Mouse (Mus musculus): ENCODE measurements around the gene Pkd1l3. TPM values are rescaled to one million over a fixed set of nuclear protein-coding genes. Genes with fewer than 3 reads are reported as not detected.
A peak's percentile ranks its signal among the peaks of the same experiment; 100 is the strongest.

Gene Pkd1l3
- total RNA-seq, 2 experiments from 2014 or later = 0.31 TPM; not detected in 1

GRCm38 (mm10) chr8:109692443-109693145, 78.3 kb downstream of the Pkd1l3 start:
- intact Hi-C loops (cut with DNase I; ENCODE audit: low total_unique reads) = loop anchor here (10.0 kb wide), 1 partner anchor 88 kb away; the partner anchor contains the start of gene Dhodh
- peak; percentile 46 for DNase-seq

- intact Hi-C loops (cut with DNase I; ENCODE audit: low total_unique reads) = loop anchor here (10.0 kb wide), 1 partner anchor 89 kb away; the partner anchor contains the start of gene Dhodh
- peak; percentile 98 for DNase-seq
These were observed 79.0 kb downstream of the Pkd1l3 start, which contains the start of gene Ist1 for GRCm38 (mm10) chr8:109693146-109693900. Gene Ist1 (minus strand): TSS chr8:109693260.

- intact Hi-C loops (cut with DNase I; ENCODE audit: low total_unique reads) = loop anchor here (10.0 kb wide), 1 partner anchor 89 kb away; the partner anchor contains the start of gene Dhodh
These were observed 79.8 kb downstream of the Pkd1l3 start for GRCm38 (mm10) chr8:109694154-109694553.

GRCm38 (mm10) chr8:109697754-109698153, 83.4 kb downstream of the Pkd1l3 start:
- intact Hi-C loops (cut with DNase I; ENCODE audit: low total_unique reads) = loop anchor here (10.0 kb wide), 1 partner anchor 93 kb away; the partner anchor contains the start of gene Dhodh
- no peak for DNase-seq

More at GRCm38 (mm10) chr8:109694154-109694553, 79.8 kb downstream of the Pkd1l3 start:
- no peak for DNase-seq

GRCm38 (mm10) chr8:109698477-109698876, 84.2 kb downstream of the Pkd1l3 start:
- DNase-seq = no peak
- intact Hi-C loops (cut with DNase I; ENCODE audit: low total_unique reads) = loop anchor here (10.0 kb wide), 1 partner anchor 94 kb away; the partner anchor contains the start of gene Dhodh

GRCm38 (mm10) chr8:109704565-109705319, 90.4 kb downstream of the Pkd1l3 start:
- intact Hi-C loops (cut with DNase I; ENCODE audit: low total_unique reads) = no loop called here
- DNase-seq = no peak

GRCm38 (mm10) chr8:109705320-109706075, 91.2 kb downstream of the Pkd1l3 start, which contains the start of gene Zfp821:
Gene Zfp821 (plus strand): TSS chr8:109705546.
- peak; percentile 92 for DNase-seq
- intact Hi-C loops (cut with DNase I; ENCODE audit: low total_unique reads) = no loop called here

- no peak for DNase-seq
- intact Hi-C loops (cut with DNase I; ENCODE audit: low total_unique reads) = no loop called here
These were observed 92.0 kb downstream of the Pkd1l3 start for GRCm38 (mm10) chr8:109706076-109706873.

- peak; percentile 62 for DNase-seq
These were observed 92.5 kb downstream of the Pkd1l3 start for GRCm38 (mm10) chr8:109706874-109707237.

GRCm38 (mm10) chr8:109707921-109708320, 93.6 kb downstream of the Pkd1l3 start:
- intact Hi-C loops (cut with DNase I; ENCODE audit: low total_unique reads) = no loop called here
- DNase-seq = no peak

More at GRCm38 (mm10) chr8:109706874-109707237, 92.5 kb downstream of the Pkd1l3 start:
- intact Hi-C loops (cut with DNase I; ENCODE audit: low total_unique reads) = no loop called here

GRCm38 (mm10) chr8:109712521-109712920, 98.2 kb downstream of the Pkd1l3 start:
- no peak for DNase-seq
- intact Hi-C loops (cut with DNase I; ENCODE audit: low total_unique reads) = loop anchor here (5.0 kb wide), 1 partner anchor 895 kb away; no protein-coding TSS in a partner anchor

GRCm38 (mm10) chr8:109714961-109715360, 100.6 kb downstream of the Pkd1l3 start:
- intact Hi-C loops (cut with DNase I; ENCODE audit: low total_unique reads) = loop anchor here (5.0 kb wide), 1 partner anchor 892 kb away; no protein-coding TSS in a partner anchor
- no peak for DNase-seq

Other genes starting within 250 kb of the Pkd1l3 start
- under 1 TPM in 1 of 2 experiments, not detected in 1; 0.06 TPM for gene Pmfbp1, start 120.5 kb upstream of the Pkd1l3 start, total RNA-seq (2021)
- gene Dhx38, start 48.7 kb upstream of the Pkd1l3 start, total RNA-seq (2021) = 10 to 100 TPM; 10.1 to 10.3 TPM
- gene Txnl4b, start 48.6 kb upstream of the Pkd1l3 start, total RNA-seq (2021) = 1 to 10 TPM; 6.2 to 6.4 TPM
- 1 to 10 TPM; 2.1 to 4.7 TPM for gene Hp, start 35.3 kb upstream of the Pkd1l3 start, total RNA-seq (2021)
- 10 to 100 TPM; 10.8 to 11.2 TPM for gene Dhodh, start 5.8 kb upstream of the Pkd1l3 start, total RNA-seq (2021)
- gene Ist1, start 78.7 kb downstream of the Pkd1l3 start, total RNA-seq (2021) = 10 to 100 TPM; 27.0 to 31.3 TPM
- 1 to 10 TPM; 7.0 to 7.5 TPM for gene Zfp821, start 91.0 kb downstream of the Pkd1l3 start, total RNA-seq (2021)
- gene Atxn1l, start 123.2 kb downstream of the Pkd1l3 start, total RNA-seq (2021) = 10 to 100 TPM; 17.2 to 20.8 TPM
- gene Ap1g1, start 164.0 kb downstream of the Pkd1l3 start, total RNA-seq (2021) = 10 to 100 TPM; 32.0 to 32.6 TPM